ENCODE assay signal across 8 mouse cellular contexts in genomic region chr11:79339808-79340781, GRCm38 (mm10). TPM values are rescaled to one million over a fixed set of nuclear protein-coding genes. Genes with fewer than 3 reads are reported as not detected.
DNase-seq lines count a peak whose midpoint lies in the region; ATAC-seq and TF ChIP-seq lines count a peak whose summit lies in the region.

No protein-coding gene starts in this region.

- H3K9me3 ChIP-seq in hindbrain, embryonic 14.5 days (ENCODE audit: control insufficient read depth, low read length) = no peaks in the 10 kb centered on the region
- H3K9me3 ChIP-seq in midbrain, embryonic 10.5 days (replicated peaks) = peaks cover 6% of the 10 kb centered on the region; the same call in 1 of the 2 replicates
- H3K9me3 ChIP-seq in stomach, embryonic 15.5 days = no peaks in the 10 kb centered on the region

- peak overlapping the region; percentile 64 for H3K4me3 ChIP-seq in cerebellum, adult 2 months (replicated peaks; ENCODE audit: insufficient read depth, low read depth, low read length)
- peak overlapping the region; percentile 98 for H3K4me3 ChIP-seq in hindbrain, embryonic 14.5 days (replicated peaks; ENCODE audit: low read length)
- peak overlapping the region; percentile 100 for H3K4me3 ChIP-seq in midbrain, embryonic 10.5 days
- H3K4me3 ChIP-seq in stomach, embryonic 15.5 days (replicated peaks) = peak overlapping the region; percentile 91

- DNase-seq in ovary, postnatal 10 days (ENCODE audit: low spot score) = peak; percentile 4
- DNase-seq in ovary, adult 18-20 months (ENCODE audit: low spot score) = no peak
- DNase-seq in cerebellum, adult 2 months = peak; percentile 38 to 41
- DNase-seq in hindbrain, embryonic 14.5 days (ENCODE audit: low spot score) = peak; percentile 46
- peak; percentile 10 to 13 for DNase-seq in left cerebral cortex, postnatal 36 days (ENCODE audit: low spot score in 2 of 2)
- DNase-seq in midbrain, embryonic 10.5 days (ENCODE audit: low spot score) = peak; percentile 65

- H3K36me3 ChIP-seq in hindbrain, embryonic 14.5 days (replicated peaks; ENCODE audit: control insufficient read depth, insufficient read depth) = peaks cover 19% of the 10 kb centered on the region
- peaks cover 33% of the 10 kb centered on the region for H3K36me3 ChIP-seq in midbrain, embryonic 10.5 days
- H3K36me3 ChIP-seq in stomach, embryonic 15.5 days = no peaks in the 10 kb centered on the region

- 0 out of 2 replicates have a peak, but pooled peaks have one; percentile 8 for ATAC-seq in frontal cortex, adult (ENCODE audit: low TSS enrichment)
- ATAC-seq in hindbrain, embryonic 14.5 days (ENCODE audit: low FRiP score) = peak; percentile 73
- ATAC-seq in stomach, embryonic 15.5 days (ENCODE audit: insufficient read depth, low FRiP score, low read depth) = peak; percentile 65

- peak overlapping the region; percentile 85 for H3K4me2 ChIP-seq in hindbrain, embryonic 14.5 days (replicated peaks)
- peak overlapping the region; percentile 76 for H3K4me2 ChIP-seq in stomach, embryonic 15.5 days

- no peaks in the 10 kb centered on the region for H3K4me1 ChIP-seq in cerebellum, adult 2 months (ENCODE audit: control insufficient read depth, insufficient read depth, low read length)
- peaks cover 14% of the 10 kb centered on the region for H3K4me1 ChIP-seq in hindbrain, embryonic 14.5 days (replicated peaks; ENCODE audit: control insufficient read depth, insufficient read depth, low read length)
- peaks cover 26% of the 10 kb centered on the region for H3K4me1 ChIP-seq in midbrain, embryonic 10.5 days
- H3K4me1 ChIP-seq in stomach, embryonic 15.5 days = peaks cover 13% of the 10 kb centered on the region

- no peaks in the 10 kb centered on the region for H3K27me3 ChIP-seq in cerebellum, adult 2 months (ENCODE audit: control insufficient read depth, insufficient read depth, low read length)
- no peaks in the 10 kb centered on the region for H3K27me3 ChIP-seq in hindbrain, embryonic 14.5 days (ENCODE audit: control insufficient read depth, insufficient read depth, low read length)
- H3K27me3 ChIP-seq in midbrain, embryonic 10.5 days (ENCODE audit: low read depth, poor library complexity, severe bottlenecking) = 0 out of 2 replicates have a peak, but pooled peaks cover 5% of the 10 kb centered on the region
- no peaks in the 10 kb centered on the region for H3K27me3 ChIP-seq in stomach, embryonic 15.5 days (replicated peaks)

- peak overlapping the region; percentile 94 for H3K9ac ChIP-seq in hindbrain, embryonic 14.5 days
- peak overlapping the region; percentile 87 for H3K9ac ChIP-seq in stomach, embryonic 15.5 days

- no peak overlapping the region for H3K27ac ChIP-seq in cerebellum, adult 2 months (ENCODE audit: insufficient read depth, low read length)
- H3K27ac ChIP-seq in hindbrain, embryonic 14.5 days = peak overlapping the region; percentile 94
- peak overlapping the region; percentile 100 for H3K27ac ChIP-seq in midbrain, embryonic 10.5 days (replicated peaks)
- peak overlapping the region; percentile 89 for H3K27ac ChIP-seq in stomach, embryonic 15.5 days

- intact Hi-C loops in left cerebral cortex, postnatal 36 days (cut with DNase I) = loop anchor here (5.0 kb wide), 1 partner anchor 88 kb away; the partner anchor contains the start of gene Wsb1

- no peak for TF ChIP-seq POLR2A in cerebellum, adult 2 months (IDR thresholded peaks at IDR 0.05; ENCODE audit: borderline replicate concordance, insufficient read depth, low read length)

- WGBS in cerebellum, adult 2 months = under 1% methylated on average over 54 of the region's 63 CpGs
- 0% methylated on average over 38 of the region's 63 CpGs for WGBS in hindbrain, embryonic 14.5 days
- WGBS in midbrain, embryonic 10.5 days = 1% methylated on average over 47 of the region's 63 CpGs
- WGBS in stomach, embryonic 15.5 days = under 1% methylated on average over 47 of the region's 63 CpGs

- no peak for TF ChIP-seq CTCF in cerebellum, adult 2 months (IDR thresholded peaks at IDR 0.05; ENCODE audit: borderline replicate concordance, insufficient read depth, low read depth, low read length)

RNA-seq across cellular contexts. Expression of gene Nf1, which starts 0.6 kb away (rescaled TPM):
- 37.4 and 40.6 TPM in 2 replicates for polyA plus RNA-seq in cerebellum, adult 2 months (2012; rRNA removed)
- 11.7 and 12.7 TPM in 2 replicates for polyA plus RNA-seq in hindbrain, embryonic 14.5 days (2014; fragmentation: Nextera tagmentation; extraction: Ambion mirVana)
- 100 to 1,000 TPM; 111 to 130 TPM for total RNA-seq in left cerebral cortex, postnatal 36 days (2021)
- 6.6 and 6.7 TPM in 2 replicates for polyA plus RNA-seq in midbrain, embryonic 10.5 days (2016; fragmentation: Nextera tagmentation; extraction: Ambion mirVana)
- 4.5 and 5.0 TPM in 2 replicates for polyA plus RNA-seq in stomach, embryonic 15.5 days (2015; fragmentation: Nextera tagmentation; extraction: Ambion mirVana)

RNA-seq across cellular contexts. Expression of gene Gm9964, which starts 43.4 kb away (rescaled TPM):
- not detected in 2 replicates for polyA plus RNA-seq in cerebellum, adult 2 months (2012; rRNA removed)
- not detected in 2 replicates for polyA plus RNA-seq in hindbrain, embryonic 14.5 days (2014; fragmentation: Nextera tagmentation; extraction: Ambion mirVana)
- total RNA-seq in left cerebral cortex, postnatal 36 days (2021) = under 1 TPM in 1 of 2 experiments, not detected in 1; 0.97 TPM
- polyA plus RNA-seq in midbrain, embryonic 10.5 days (2016; fragmentation: Nextera tagmentation; extraction: Ambion mirVana) = not detected in 2 replicates
- 0.19 TPM in 1 of 2 replicates, not detected in the other for polyA plus RNA-seq in stomach, embryonic 15.5 days (2015; fragmentation: Nextera tagmentation; extraction: Ambion mirVana)

Comparison
In these comparisons a context has a peak if more than half of its experiments do, and no peak if none do; other contexts are left out.
1. ATAC-seq: peak in every context shown above with its lines; median percentile 73 in hindbrain, embryonic 14.5 days; 65 in stomach, embryonic 15.5 days; 8 in frontal cortex, adult.